Mouse (Mus musculus): ENCODE measurements around the gene Cep63.

DNA sequence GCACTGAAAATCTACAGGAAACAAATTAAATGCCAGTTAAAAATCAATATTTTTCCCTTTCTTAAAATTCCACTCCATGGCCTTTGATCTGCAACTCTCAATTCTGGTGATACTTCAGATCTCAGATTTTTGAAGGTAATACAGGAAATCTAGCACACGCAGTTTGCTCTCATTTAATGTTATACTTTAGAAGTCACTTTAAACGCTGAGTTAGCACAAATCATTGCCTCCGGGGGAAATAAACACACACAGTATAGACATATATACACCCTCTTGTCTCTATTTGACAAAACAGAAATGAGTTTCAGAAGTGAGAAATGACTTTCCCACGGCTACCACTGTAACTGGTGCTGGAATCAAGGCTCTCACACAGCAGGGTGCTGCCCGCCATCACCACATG, 39.0 kb downstream of the Cep63 start:
- TF ChIP-seq CEBPB (IDR thresholded peaks at IDR 0.05; ENCODE audit: insufficient read depth, poor library complexity, severe bottlenecking) (no peak), MAX (IDR thresholded peaks at IDR 0.05; ENCODE audit: low read depth) (no peak), MYOD1 (IDR thresholded peaks at IDR 0.05; ENCODE audit: control insufficient read depth in 1 of 3, insufficient read length in 2 of 3, low read depth in 2 of 3) (no peak), POLR2A (IDR thresholded peaks at IDR 0.05; ENCODE audit: insufficient read length, low read depth) (no peak), USF1 (IDR thresholded peaks at IDR 0.05; ENCODE audit: low read depth) (no peak), E2F4 (IDR thresholded peaks at IDR 0.05; ENCODE audit: insufficient read depth) (no peak), REST (IDR thresholded peaks at IDR 0.05; ENCODE audit: insufficient read depth, insufficient read length) (no peak), TCF12 (IDR thresholded peaks at IDR 0.05; ENCODE audit: insufficient read depth, poor library complexity, severe bottlenecking) (no peak), POLR2AphosphoS2 (IDR thresholded peaks at IDR 0.05; ENCODE audit: insufficient read length, low read depth) (no peak)

Measured in myocyte (in vitro differentiated cells).